Mouse (Mus musculus) T-helper 1 cell (primary cell): ENCODE data around the gene Trim46.
"Not testable (repeated sequence)": the region's sequence is repeated elsewhere in the genome, so short reads cannot be mapped to it uniquely, and the experiment has no call there.

Experiments
- in situ Hi-C: fragments of 300-600 bp; cut with MboI, MseI; formaldehyde crosslinking; loops from one replicate; pipeline ENCODE4 v1.15.1; 2025; ENCODE audit warnings: high pct_unique_total_duplicates

Trim46 gene

GRCm38 (mm10) chr3:89233562-89234110 lies 12.5 kb downstream of the Trim46 start:
- in situ Hi-C loops = no loop called here

- in situ Hi-C loops = no loop called here
Observed at GRCm38 (mm10) chr3:89232614-89233013, 13.5 kb downstream of the Trim46 start.

- in situ Hi-C loops = no loop called here
Observed at GRCm38 (mm10) chr3:89231772-89232275, 14.3 kb downstream of the Trim46 start.

GRCm38 (mm10) chr3:89231345-89231744 lies 14.8 kb downstream of the Trim46 start:
- in situ Hi-C loops = no loop called here

GRCm38 (mm10) chr3:89230561-89230960 lies 15.5 kb downstream of the Trim46 start:
- in situ Hi-C loops = no loop called here

GRCm38 (mm10) chr3:89229276-89229675 lies 16.8 kb downstream of the Trim46 start:
- in situ Hi-C loops = no loop called here

- in situ Hi-C loops = no loop called here
Observed at GRCm38 (mm10) chr3:89228836-89229235, 17.3 kb downstream of the Trim46 start, which contains the start of gene Muc1. TSS of gene Muc1 (plus strand) at chr3:89229057.

- in situ Hi-C loops = no loop called here
Observed at GRCm38 (mm10) chr3:89228180-89228549, 17.9 kb downstream of the Trim46 start.

GRCm38 (mm10) chr3:89227307-89228179 lies 18.6 kb downstream of the Trim46 start:
- in situ Hi-C loops = no loop called here

GRCm38 (mm10) chr3:89226900-89227299 lies 19.2 kb downstream of the Trim46 start, which contains the start of gene Mtx1:
TSS of gene Mtx1 (minus strand) at chr3:89227088.
- in situ Hi-C loops = no loop called here

GRCm38 (mm10) chr3:89226361-89226760 lies 19.7 kb downstream of the Trim46 start:
- in situ Hi-C loops = no loop called here

GRCm38 (mm10) chr3:89225918-89226317 lies 20.2 kb downstream of the Trim46 start:
- in situ Hi-C loops = no loop called here

GRCm38 (mm10) chr3:89225321-89225815 lies 20.7 kb downstream of the Trim46 start:
- in situ Hi-C loops = no loop called here

GRCm38 (mm10) chr3:89224796-89225195 lies 21.3 kb downstream of the Trim46 start:
- in situ Hi-C loops = no loop called here

- in situ Hi-C loops = no loop called here
Observed at GRCm38 (mm10) chr3:89221167-89221566, 24.9 kb downstream of the Trim46 start.

- in situ Hi-C loops = no loop called here
Observed at GRCm38 (mm10) chr3:89219546-89219945, 26.6 kb downstream of the Trim46 start.

GRCm38 (mm10) chr3:89218271-89218670 lies 27.8 kb downstream of the Trim46 start:
- in situ Hi-C loops = no loop called here

GRCm38 (mm10) chr3:89216407-89216806 lies 29.7 kb downstream of the Trim46 start:
- in situ Hi-C loops = not testable (repeated sequence)

GRCm38 (mm10) chr3:89215853-89216252 lies 30.3 kb downstream of the Trim46 start:
- in situ Hi-C loops = no loop called here

GRCm38 (mm10) chr3:89214681-89215411 lies 31.3 kb downstream of the Trim46 start, which contains the start of gene Thbs3:
TSS of gene Thbs3 (plus strand) at chr3:89215180.
- in situ Hi-C loops = no loop called here

- in situ Hi-C loops = no loop called here
Observed at GRCm38 (mm10) chr3:89213803-89214530, 32.1 kb downstream of the Trim46 start.
